Comparison of ENCODE assay signal across 18 mouse cellular contexts in the genomic region with DNA sequence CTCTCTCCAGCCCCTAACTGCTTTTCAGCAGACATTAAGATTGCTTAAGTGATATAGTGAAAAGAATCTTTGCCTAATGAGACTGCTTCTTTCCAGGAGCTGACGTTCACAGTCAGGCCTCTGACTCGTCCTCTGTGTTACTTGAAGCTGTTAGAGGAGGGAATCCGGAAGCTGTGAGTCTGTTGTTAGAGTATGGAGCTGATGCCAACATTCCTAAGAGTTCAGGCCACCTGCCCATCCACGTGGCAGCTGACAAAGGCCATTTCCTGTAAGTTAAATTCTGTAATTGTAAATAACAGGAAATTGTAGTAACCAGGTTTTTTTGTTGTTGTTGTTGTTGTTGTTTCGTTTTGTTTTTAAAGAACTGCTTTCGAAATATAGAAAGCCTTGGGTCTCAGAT. TPM values are rescaled to one million over a fixed set of nuclear protein-coding genes. Genes with fewer than 3 reads are reported as not detected.
DNase-seq lines count a peak whose midpoint lies in the region; ATAC-seq and TF ChIP-seq lines count a peak whose summit lies in the region.
"Had no signal": no experiment of that assay in that cellular context is flagged by ENCODE, and none has a peak within 500 bp of the region (broad histone marks: within the 10 kb centered on the region; RNA-seq: fewer than 3 reads in every experiment).

No protein-coding gene starts in this region.

- no peak overlapping the region for H3K4me3 ChIP-seq in lung, adult 2 months (replicated peaks; ENCODE audit: extremely low read depth, low read depth, low read length)
- H3K4me3 ChIP-seq: embryonic facial prominence, embryonic 15.5 days; layer of hippocampus, adult 2 months; neural tube, embryonic 15.5 days had no signal

- TF ChIP-seq CTCF in lung, adult 2 months (IDR thresholded peaks at IDR 0.05; ENCODE audit: insufficient read depth, low read length), result no peak

- peak; percentile 10 for DNase-seq in adrenal gland, adult 2 months
- no peak for DNase-seq in adrenal gland, postnatal 10 days
- peak; percentile 6 to 40 for DNase-seq in lung, adult 18-20 months
- no peak for DNase-seq in lung, adult 2 months
- DNase-seq in kidney, adult 8-10 months, result peak; percentile 43 to 46
- DNase-seq in lung, postnatal 25 days (ENCODE audit: low spot score), result peak; percentile 34
- DNase-seq in embryo, embryonic 9.5 days (ENCODE audit: extremely low spot score), result no peak
- DNase-seq: cerebellum, postnatal 25 days; right cerebral cortex, adult 18-20 months had no signal

- no peak for ATAC-seq in monocyte, adult 5-6 weeks (replicated peaks; ENCODE audit: insufficient number of reproducible peaks, low FRiP score, low TSS enrichment, poor library complexity, severe bottlenecking)
- ATAC-seq: activated CD4-positive, CD25-positive, alpha-beta regulatory T cell, adult 4 months; hindbrain, embryonic 16.5 days had no signal

- peaks cover 2% of the 10 kb centered on the region; the same call in 1 of the 2 replicates for H3K4me1 ChIP-seq in lung, adult 2 months (ENCODE audit: control insufficient read depth, insufficient read depth, low read length)
- H3K4me1 ChIP-seq: embryonic facial prominence, embryonic 15.5 days; neural tube, embryonic 15.5 days had no signal

- 38% methylated on average over 6 of the region's 6 CpGs for WGBS in lung, adult 2 months

- TF ChIP-seq POLR2A in lung, adult 2 months (IDR thresholded peaks at IDR 0.05; ENCODE audit: borderline replicate concordance, extremely low read depth, low read depth, low read length), result no peak

RNA-seq across cellular contexts. Expression of a gene that starts 16.8 kb away (rescaled TPM):
- not detected for total RNA-seq in adrenal gland, adult 2 months (2021)
- polyA plus RNA-seq in adrenal gland, adult 2 months (2012; rRNA removed), result not detected in 2 replicates
- 1 to 10 TPM in 1 of 2 experiments, under 1 TPM in 1; 0.45 to 4.8 TPM for total RNA-seq in adrenal gland, postnatal 10 days (2021)
- polyA plus RNA-seq in lung, adult 2 months (2012; rRNA removed), result 2.6 and 4.8 TPM in 2 replicates
- total RNA-seq in monocyte, adult 5-6 weeks (2017), result 1.9 to 4.9 TPM (median 2.4 TPM) in 3 replicates
- total RNA-seq: granulocyte monocyte progenitor cell, adult 5-6 weeks; layer of hippocampus, adult 2 months; megakaryocyte progenitor cell, adult 5-6 weeks had no signal
- polyA plus RNA-seq: liver, embryonic 11.5 days had no signal

RNA-seq across cellular contexts. Expression of a gene that starts 59.8 kb away (rescaled TPM):
- 10 to 100 TPM; 38.7 to 49.6 TPM for total RNA-seq in adrenal gland, adult 2 months (2021)
- 2.6 TPM in 2 replicates for polyA plus RNA-seq in adrenal gland, adult 2 months (2012; rRNA removed)
- 10 to 100 TPM; 25.8 to 32.7 TPM for total RNA-seq in adrenal gland, postnatal 10 days (2021)
- 3.2 and 6.1 TPM in 2 replicates for polyA plus RNA-seq in lung, adult 2 months (2012; rRNA removed)
- total RNA-seq in monocyte, adult 5-6 weeks (2017), result 28.4 to 48.0 TPM (median 47.6 TPM) in 3 replicates

Comparison
In these comparisons a context has a peak if more than half of its experiments do, and no peak if none do; other contexts are left out.
1. DNase-seq: peak in adrenal gland, adult 2 months (single experiment), lung, adult 18-20 months (2 of 2), kidney, adult 8-10 months (2 of 2) and lung, postnatal 25 days (single experiment); none in adrenal gland, postnatal 10 days (single experiment), lung, adult 2 months (single experiment) and embryo, embryonic 9.5 days (single experiment).